ENCODE assay signal across 12 mouse cellular contexts in genomic region chr8:70122863-70123262, GRCm38 (mm10). TPM values are rescaled to one million over a fixed set of nuclear protein-coding genes. Genes with fewer than 3 reads are reported as not detected.
DNase-seq lines count a peak whose midpoint lies in the region; ATAC-seq and TF ChIP-seq lines count a peak whose summit lies in the region.
"Had no signal": no experiment of that assay in that cellular context is flagged by ENCODE, and none has a peak within 500 bp of the region (broad histone marks: within the 10 kb centered on the region; RNA-seq: fewer than 3 reads in every experiment).

No protein-coding gene starts in this region.

- WGBS in kidney, adult 2 months: 53% methylated on average over 2 of the region's 2 CpGs

- TF ChIP-seq POLR2A in kidney, adult 2 months (IDR thresholded peaks at IDR 0.05; ENCODE audit: low read depth, low read length): no peak

- no peaks in the 10 kb centered on the region for H3K36me3 ChIP-seq in kidney, adult 2 months (ENCODE audit: control insufficient read depth, insufficient read depth, low read length)
- H3K36me3 ChIP-seq in splenic B cell, adult 2 months (ENCODE audit: control insufficient read depth, insufficient read depth, low read length, poor library complexity, severe bottlenecking): no peaks in the 10 kb centered on the region
- H3K36me3 ChIP-seq: heart, embryonic 13.5 days; limb, embryonic 15.5 days had no signal

- no peaks in the 10 kb centered on the region for H3K4me1 ChIP-seq in kidney, adult 2 months (ENCODE audit: control insufficient read depth, insufficient read depth, low read length)

- DNase-seq in kidney, adult 2 months: peak; percentile 32
- no peak for DNase-seq in kidney, adult 11 months
- DNase-seq in thymus, postnatal 25 days: peak; percentile 23
- DNase-seq in thymus, adult 18-20 months: no peak
- peak; percentile 57 for DNase-seq in splenic B cell, adult 2 months (ENCODE audit: low read depth, low spot score)
- DNase-seq in embryo, embryonic 10.5 days (ENCODE audit: low spot score): no peak
- DNase-seq: cerebellum, adult 11-12 months; kidney, postnatal 25 days had no signal

- TF ChIP-seq CTCF in kidney, adult 2 months (conservative IDR thresholded peaks at IDR 0.05; ENCODE audit: insufficient read depth, insufficient read length, low read depth, low read length): peak; percentile 65

- no peak overlapping the region for H3K27ac ChIP-seq in kidney, adult 2 months (ENCODE audit: insufficient read depth, low read depth, low read length)
- H3K27ac ChIP-seq: heart, embryonic 13.5 days; limb, embryonic 15.5 days had no signal

- peak; percentile 66 for ATAC-seq in common myeloid progenitor, adult 5-6 weeks (replicated peaks; ENCODE audit: low read depth, poor library complexity, severe bottlenecking)
- no peak for ATAC-seq in megakaryocyte, adult 5-6 weeks (ENCODE audit: poor library complexity, severe bottlenecking)

- H3K27me3 ChIP-seq in kidney, adult 2 months (replicated peaks; ENCODE audit: control insufficient read depth, insufficient read depth, low read length): no peaks in the 10 kb centered on the region
- H3K27me3 ChIP-seq in splenic B cell, adult 2 months (ENCODE audit: control insufficient read depth, insufficient read depth, low read length, poor library complexity, severe bottlenecking): no peaks in the 10 kb centered on the region

- H3K4me3 ChIP-seq in kidney, adult 2 months (ENCODE audit: insufficient read depth, low read depth, low read length): no peak overlapping the region
- H3K4me3 ChIP-seq: heart, embryonic 13.5 days; limb, embryonic 15.5 days had no signal

RNA-seq across cellular contexts. Expression of gene Ncan, which starts 2.2 kb away (rescaled TPM):
- polyA plus RNA-seq in kidney, adult 2 months (2012; rRNA removed): 0.04 and 0.06 TPM in 2 replicates
- not detected in 2 replicates for total RNA-seq in common myeloid progenitor, adult 5-6 weeks (2017)
- not detected in 2 replicates for total RNA-seq in megakaryocyte, adult 5-6 weeks (2015)
- not detected in 2 replicates for total RNA-seq in megakaryocyte, adult 5-6 weeks (2017)

RNA-seq across cellular contexts. Expression of gene Nr2c2ap, which starts 8.3 kb away (rescaled TPM):
- polyA plus RNA-seq in kidney, adult 2 months (2012; rRNA removed): 13.8 and 14.8 TPM in 2 replicates
- 9.0 and 9.2 TPM in 2 replicates for total RNA-seq in common myeloid progenitor, adult 5-6 weeks (2017)
- total RNA-seq in megakaryocyte, adult 5-6 weeks (2015): 19.5 and 25.6 TPM in 2 replicates
- total RNA-seq in megakaryocyte, adult 5-6 weeks (2017): 4.7 and 7.1 TPM in 2 replicates

RNA-seq across cellular contexts. Expression of gene Rfxank, which starts 16.1 kb away (rescaled TPM):
- 29.9 and 31.9 TPM in 2 replicates for polyA plus RNA-seq in kidney, adult 2 months (2012; rRNA removed)
- 5.5 and 16.5 TPM in 2 replicates for total RNA-seq in common myeloid progenitor, adult 5-6 weeks (2017)
- 13.6 and 16.3 TPM in 2 replicates for total RNA-seq in megakaryocyte, adult 5-6 weeks (2015)
- 12.5 and 14.5 TPM in 2 replicates for total RNA-seq in megakaryocyte, adult 5-6 weeks (2017)

RNA-seq across cellular contexts. Expression of gene Borcs8, which starts 16.4 kb away (rescaled TPM):
- polyA plus RNA-seq in kidney, adult 2 months (2012; rRNA removed): 107 and 111 TPM in 2 replicates
- 37.0 and 39.2 TPM in 2 replicates for total RNA-seq in common myeloid progenitor, adult 5-6 weeks (2017)
- 35.3 and 51.3 TPM in 2 replicates for total RNA-seq in megakaryocyte, adult 5-6 weeks (2015)
- 32.2 and 35.8 TPM in 2 replicates for total RNA-seq in megakaryocyte, adult 5-6 weeks (2017)

RNA-seq across cellular contexts. Expression of gene Mef2b, which starts 16.6 kb away (rescaled TPM):
- polyA plus RNA-seq in kidney, adult 2 months (2012; rRNA removed): 0.10 and 0.16 TPM in 2 replicates
- not detected in 2 replicates for total RNA-seq in common myeloid progenitor, adult 5-6 weeks (2017)
- total RNA-seq in megakaryocyte, adult 5-6 weeks (2015): 0.39 TPM in 1 of 2 replicates, not detected in the other
- total RNA-seq in megakaryocyte, adult 5-6 weeks (2017): not detected in 2 replicates

Comparison
In these comparisons a context has a peak if more than half of its experiments do, and no peak if none do; other contexts are left out.
1. DNase-seq: peak in kidney, adult 2 months (single experiment), thymus, postnatal 25 days (single experiment) and splenic B cell, adult 2 months (single experiment); none in kidney, adult 11 months (single experiment), thymus, adult 18-20 months (0 of 2) and embryo, embryonic 10.5 days (single experiment).